Mouse (Mus musculus) forebrain, embryonic 13.5 days (tissue): ENCODE measurements around the gene B430305J03Rik. TPM values are rescaled to one million over a fixed set of nuclear protein-coding genes. Genes with fewer than 3 reads are reported as not detected.

Source experiments
- ATAC-seq: fragments of 200-750 bp; cut with Nextera tagmentation; 2 replicates; pipeline ENCODE4 v1.8.0; 2017
- H3K27ac ChIP-seq: fragments of 300-500 bp; sonication (generic); 2 replicates; pipeline ENCODE4 v1.5.1; 2015; ENCODE audit warnings: inconsistent platforms, mild to moderate bottlenecking, moderate library complexity
- H3K27me3 ChIP-seq: fragments of 300-500 bp; sonication (generic); 2 replicates; pipeline ENCODE4 v1.6.1; 2015; ENCODE audit warnings: mild to moderate bottlenecking, inconsistent platforms
- H3K36me3 ChIP-seq: fragments of 300-500 bp; sonication (generic); 2 replicates; pipeline ENCODE4 v1.6.1; 2015; ENCODE audit warnings: mild to moderate bottlenecking, inconsistent platforms; ENCODE audit not compliant: poor library complexity, severe bottlenecking
- H3K4me1 ChIP-seq: fragments of 300-500 bp; sonication (generic); 2 replicates; pipeline ENCODE4 v1.6.1; 2015; ENCODE audit warnings: inconsistent platforms
- H3K4me2 ChIP-seq: fragments of 300-500 bp; sonication (generic); 2 replicates; pipeline ENCODE4 v1.6.1; 2015; ENCODE audit warnings: inconsistent platforms, mild to moderate bottlenecking, moderate library complexity
- H3K4me3 ChIP-seq: fragments of 300-500 bp; sonication (generic); 2 replicates; pipeline ENCODE4 v1.5.1; 2015; ENCODE audit warnings: mild to moderate bottlenecking, inconsistent platforms
- H3K9ac ChIP-seq: fragments of 300-500 bp; sonication (generic); 2 replicates; pipeline ENCODE4 v1.6.1; 2015; ENCODE audit warnings: mild to moderate bottlenecking, inconsistent platforms
- H3K9me3 ChIP-seq: fragments of 300-500 bp; sonication (generic); replicated peaks from 2 replicates; pipeline ENCODE4 v1.6.1; 2016; ENCODE audit warnings: inconsistent platforms
- WGBS: fragments of 180-500 bp; shearing (Covaris S2); methylation state at CpG from one replicate; pipeline ENCODE4 v1.1.7; 2015; 5-methylcytosine and 5-hydroxymethylcytosine counted together
- polyA plus RNA-seq: library from polyadenylated mRNA; unstranded; fragments of >200 nt; fragmentation: Nextera tagmentation; extraction: Ambion mirVana; gene quantifications from 2 replicates; pipeline ENCODE4 v1.2.1, GENCODE M21; 2015

Gene B430305J03Rik
- polyA plus RNA-seq, 1 experiment from 2014 or later: not detected

GRCm38 (mm10) chr3:61364978-61365778 lies 573 bp downstream of the B430305J03Rik start:
- Histone ChIP-seq H3K4me2 (peak overlapping the region; percentile 78), H3K27me3 (no peaks in the 10 kb centered on the region), H3K4me1 (peaks cover 34% of the 10 kb centered on the region), H3K4me3 (peak overlapping the region; percentile 87), H3K27ac (peak overlapping the region; percentile 86), H3K36me3 (no peaks in the 10 kb centered on the region), H3K9ac (peak overlapping the region; percentile 93), H3K9me3 (no peaks in the 10 kb centered on the region)
- under 1% methylated on average over 68 of the region's 68 CpGs for WGBS
- peak; percentile 5 for ATAC-seq

GRCm38 (mm10) chr3:61364661-61364977 lies 1.1 kb downstream of the B430305J03Rik start:
- Histone ChIP-seq H3K9me3 (no peaks in the 10 kb centered on the region), H3K27me3 (no peaks in the 10 kb centered on the region), H3K4me2 (peak overlapping the region; percentile 78), H3K9ac (peak overlapping the region; percentile 93), H3K36me3 (no peaks in the 10 kb centered on the region), H3K4me1 (peaks cover 34% of the 10 kb centered on the region), H3K27ac (peak overlapping the region; percentile 86), H3K4me3 (peak overlapping the region; percentile 87)
- ATAC-seq: peak; percentile 52
- under 1% methylated on average over 30 of the region's 33 CpGs for WGBS

GRCm38 (mm10) chr3:61363989-61364660 lies 1.6 kb downstream of the B430305J03Rik start:
- peak overlapping the region; percentile 78 for H3K4me2 ChIP-seq
- ATAC-seq: peak; percentile 91
- H3K4me1 ChIP-seq: peaks cover 34% of the 10 kb centered on the region
- no peaks in the 10 kb centered on the region for H3K36me3 ChIP-seq
- peak overlapping the region; percentile 86 for H3K27ac ChIP-seq
- peak overlapping the region; percentile 87 for H3K4me3 ChIP-seq
- H3K27me3 ChIP-seq: no peaks in the 10 kb centered on the region
- WGBS: under 1% methylated on average over 51 of the region's 51 CpGs
- H3K9me3 ChIP-seq: no peaks in the 10 kb centered on the region
- H3K9ac ChIP-seq: peak overlapping the region; percentile 93

- Histone ChIP-seq H3K9me3 (no peaks in the 10 kb centered on the region), H3K4me3 (peak overlapping the region; percentile 87), H3K9ac (peak overlapping the region; percentile 68), H3K4me1 (peaks cover 29% of the 10 kb centered on the region), H3K4me2 (peak overlapping the region; percentile 78), H3K27ac (peak overlapping the region; percentile 81), H3K36me3 (no peaks in the 10 kb centered on the region), H3K27me3 (no peaks in the 10 kb centered on the region)
- WGBS: under 1% methylated on average over 30 of the region's 30 CpGs
- ATAC-seq: peak; percentile 95
Measured at GRCm38 (mm10) chr3:61363161-61363988, 2.4 kb downstream of the B430305J03Rik start.

- Histone ChIP-seq H3K9ac (peak overlapping the region; percentile 63), H3K4me3 (peak overlapping the region; percentile 87), H3K27ac (peak overlapping the region; percentile 57), H3K4me2 (peak overlapping the region; percentile 78), H3K9me3 (no peaks in the 10 kb centered on the region), H3K4me1 (peaks cover 23% of the 10 kb centered on the region), H3K27me3 (no peaks in the 10 kb centered on the region), H3K36me3 (no peaks in the 10 kb centered on the region)
- no peak for ATAC-seq
- 6% methylated on average over 9 of the region's 9 CpGs for WGBS
Measured at GRCm38 (mm10) chr3:61362821-61363160, 3.0 kb downstream of the B430305J03Rik start.

- H3K4me1 ChIP-seq: peaks cover 9% of the 10 kb centered on the region
- H3K9me3 ChIP-seq: no peaks in the 10 kb centered on the region
- H3K27me3 ChIP-seq: no peaks in the 10 kb centered on the region
- H3K36me3 ChIP-seq: no peaks in the 10 kb centered on the region
- no peak within 1 kb of the TSS for H3K4me3 ChIP-seq
- no peak within 1 kb of the TSS for H3K9ac ChIP-seq
- WGBS: 91% methylated on average over 1 of the region's 1 CpGs
- no peak within 1 kb of the TSS for H3K27ac ChIP-seq
- ATAC-seq: no peak
- no peak within 1 kb of the TSS for H3K4me2 ChIP-seq
Measured at GRCm38 (mm10) chr3:61361338-61361737, 4.4 kb downstream of the B430305J03Rik start, which contains the start of gene Rap2b. Gene Rap2b (plus strand): TSS chr3:61361638.

- Histone ChIP-seq H3K4me3 (no peak overlapping the region), H3K4me2 (no peak overlapping the region), H3K9ac (no peak overlapping the region), H3K9me3 (no peaks in the 10 kb centered on the region), H3K27me3 (no peaks in the 10 kb centered on the region), H3K36me3 (no peaks in the 10 kb centered on the region), H3K27ac (no peak overlapping the region), H3K4me1 (0 out of 2 replicates have a peak, but pooled peaks cover 2% of the 10 kb centered on the region)
- no peak for ATAC-seq
- WGBS: 55% methylated on average over 7 of the region's 7 CpGs
Measured at GRCm38 (mm10) chr3:61358756-61359293, 6.9 kb downstream of the B430305J03Rik start.

GRCm38 (mm10) chr3:61358107-61358506 lies 7.6 kb downstream of the B430305J03Rik start:
- Histone ChIP-seq H3K4me3 (no peak overlapping the region), H3K4me2 (no peak overlapping the region), H3K27me3 (no peaks in the 10 kb centered on the region), H3K9ac (no peak overlapping the region), H3K27ac (no peak overlapping the region), H3K9me3 (no peaks in the 10 kb centered on the region), H3K36me3 (no peaks in the 10 kb centered on the region), H3K4me1 (0 out of 2 replicates have a peak, but pooled peaks cover 2% of the 10 kb centered on the region)
- ATAC-seq: peak; percentile 54
- 35% methylated on average over 6 of the region's 6 CpGs for WGBS

- no peak overlapping the region for H3K9ac ChIP-seq
- no peaks in the 10 kb centered on the region for H3K4me1 ChIP-seq
- no peaks in the 10 kb centered on the region for H3K27me3 ChIP-seq
- no peak for ATAC-seq
- 30% methylated on average over 1 of the region's 1 CpGs for WGBS
- H3K4me3 ChIP-seq: no peak overlapping the region
- no peaks in the 10 kb centered on the region for H3K36me3 ChIP-seq
- H3K27ac ChIP-seq: no peak overlapping the region
- H3K9me3 ChIP-seq: no peaks in the 10 kb centered on the region
- no peak overlapping the region for H3K4me2 ChIP-seq
Measured at GRCm38 (mm10) chr3:61355464-61355863, 10.3 kb downstream of the B430305J03Rik start.

- 80% methylated on average over 1 of the region's 1 CpGs for WGBS
- Histone ChIP-seq H3K9ac (no peak overlapping the region), H3K27ac (no peak overlapping the region), H3K4me3 (no peak overlapping the region), H3K4me2 (no peak overlapping the region), H3K36me3 (no peaks in the 10 kb centered on the region), H3K4me1 (no peaks in the 10 kb centered on the region), H3K9me3 (no peaks in the 10 kb centered on the region), H3K27me3 (no peaks in the 10 kb centered on the region)
- no peak for ATAC-seq
Measured at GRCm38 (mm10) chr3:61349433-61349832, 16.3 kb downstream of the B430305J03Rik start.

GRCm38 (mm10) chr3:61348036-61348614 lies 17.6 kb downstream of the B430305J03Rik start:
- WGBS: 78% methylated on average over 4 of the region's 4 CpGs
- H3K27ac ChIP-seq: no peak overlapping the region
- no peak overlapping the region for H3K4me3 ChIP-seq
- H3K36me3 ChIP-seq: no peaks in the 10 kb centered on the region
- no peaks in the 10 kb centered on the region for H3K27me3 ChIP-seq
- H3K9ac ChIP-seq: no peak overlapping the region
- H3K4me1 ChIP-seq: no peaks in the 10 kb centered on the region
- peak; percentile 59; the same call in 1 of the 2 replicates for ATAC-seq
- no peaks in the 10 kb centered on the region for H3K9me3 ChIP-seq
- H3K4me2 ChIP-seq: no peak overlapping the region
